Mouse (Mus musculus) midbrain, postnatal 0 days (tissue): Measurements from ENCODE around the gene Tsacc. TPM values are rescaled to one million over a fixed set of nuclear protein-coding genes. Genes with fewer than 3 reads are reported as not detected.
"Not testable (repeated sequence)": the region's sequence is repeated elsewhere in the genome, so short reads cannot be mapped to it uniquely, and the experiment has no call there.

Source experiments
- ATAC-seq: fragments of 200-750 bp; cut with Nextera tagmentation; 2 replicates; pipeline ENCODE4 v1.8.0; 2017; ENCODE audit warnings: moderate number of reproducible peaks, mild to moderate bottlenecking, moderate TSS enrichment, moderate library complexity; ENCODE audit not compliant: low FRiP score
- DNase-seq: peaks from one replicate; pipeline ENCODE4 v3.0.0-alpha.2; 2015; ENCODE audit warnings: low spot score
- H3K27ac ChIP-seq: fragments of 300-500 bp; sonication (generic); 2 replicates; pipeline ENCODE4 v1.5.1; 2014; ENCODE audit warnings: low read depth, mild to moderate bottlenecking, low read length, mixed read lengths
- H3K27me3 ChIP-seq: fragments of 300-500 bp; sonication (generic); 2 replicates; pipeline ENCODE4 v1.6.1; 2014; ENCODE audit warnings: low read length, control low read depth, mixed read lengths; ENCODE audit not compliant: insufficient read depth
- H3K36me3 ChIP-seq: fragments of 300-500 bp; sonication (generic); 2 replicates; pipeline ENCODE4 v1.6.1; 2014; ENCODE audit warnings: low read length, control low read depth, mixed read lengths; ENCODE audit not compliant: insufficient read depth
- H3K4me1 ChIP-seq: fragments of 300-500 bp; sonication (generic); 2 replicates; pipeline ENCODE4 v1.6.1; 2014; ENCODE audit warnings: mild to moderate bottlenecking, control low read depth, antibody characterized with exemption, low read length, mixed read lengths; ENCODE audit not compliant: insufficient read depth
- H3K4me2 ChIP-seq: fragments of 300-500 bp; sonication (generic); 2 replicates; pipeline ENCODE4 v1.6.1; 2014; ENCODE audit warnings: low read depth, mild to moderate bottlenecking, low read length, mixed read lengths; ENCODE audit not compliant: poor library complexity, severe bottlenecking
- H3K4me3 ChIP-seq: fragments of 300-500 bp; sonication (generic); 2 replicates; pipeline ENCODE4 v1.5.1; 2014; ENCODE audit warnings: low read depth, mild to moderate bottlenecking, low read length, moderate library complexity
- H3K9ac ChIP-seq: fragments of 300-500 bp; sonication (generic); replicated peaks from 2 replicates; pipeline ENCODE4 v1.6.1; 2014; ENCODE audit warnings: mild to moderate bottlenecking, low read length, moderate library complexity, mixed read lengths; ENCODE audit not compliant: poor library complexity, severe bottlenecking
- H3K9me3 ChIP-seq: fragments of 300-500 bp; sonication (generic); 2 replicates; pipeline ENCODE4 v1.6.1; 2016; ENCODE audit warnings: low read length, control low read depth
- CTCF ChIP-seq: IDR thresholded peaks from 2 replicates; pipeline ENCODE4 v1.5.1; 2016; ENCODE audit warnings: antibody characterized with exemption, mild to moderate bottlenecking
- WGBS: fragments of 180-500 bp; shearing (Covaris S2); extraction: QIAGEN DNeasy Blood & Tissue Kit; methylation state at CpG from one replicate; pipeline ENCODE4 v1.1.7; 2014; 5-methylcytosine and 5-hydroxymethylcytosine counted together
- polyA plus RNA-seq: library from polyadenylated mRNA; unstranded; fragments of >200 nt; fragmentation: Nextera tagmentation; extraction: Ambion mirVana; gene quantifications from 2 replicates; pipeline ENCODE4 v1.2.1, GENCODE M21; 2015
- total RNA-seq: library from RNA; depleted of rRNA; stranded (reverse); fragments of >200 nt; gene quantifications from 2 replicates; pipeline ENCODE4 v1.2.3, GENCODE M21; 2014

Tsacc gene
- total and polyA plus RNA-seq, 2 experiments from 2014 or later: 6.2 to 7.9 TPM

DNA sequence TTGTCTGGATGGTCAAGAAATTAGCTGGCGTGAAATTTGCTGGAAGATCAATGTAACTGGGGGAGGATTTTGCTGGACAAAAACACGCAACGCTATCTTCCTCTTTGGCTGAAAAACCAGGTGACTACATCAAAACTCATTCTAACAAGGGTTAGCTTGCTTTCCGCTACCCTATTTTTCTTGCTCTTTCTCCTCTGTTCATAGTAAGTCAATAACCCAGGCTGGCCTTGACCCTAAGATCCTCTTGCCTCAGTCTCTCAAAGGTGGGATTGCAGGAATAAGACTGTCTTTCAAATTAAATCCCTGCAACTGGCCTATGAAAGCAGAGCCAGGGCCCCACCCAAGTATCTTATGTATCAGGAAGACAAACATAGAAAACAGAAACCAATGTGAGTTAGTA, 9.7 kb downstream of the Tsacc start, which contains the start of gene Gm38392:
Gene Gm38392 (minus strand): TSS at position 101 of the 400 bp plus-strand sequence.
- Histone ChIP-seq H3K4me3 (no peak within 1 kb of the TSS), H3K4me2 (no peak within 1 kb of the TSS), H3K27me3 (no peaks in the 10 kb centered on the region), H3K9me3 (no peaks in the 10 kb centered on the region), H3K9ac (no peak within 1 kb of the TSS), H3K36me3 (no peaks in the 10 kb centered on the region), H3K27ac (no peak within 1 kb of the TSS), H3K4me1 (no peaks in the 10 kb centered on the region)
- no peak for TF ChIP-seq CTCF
- ATAC-seq (no peak), DNase-seq (no peak)
- WGBS: 96% methylated on average over 4 of the region's 4 CpGs

- not testable (repeated sequence) for H3K9ac ChIP-seq, H3K27ac ChIP-seq, H3K4me1 ChIP-seq, H3K4me2 ChIP-seq, ATAC-seq, H3K36me3 ChIP-seq, H3K4me3 ChIP-seq, DNase-seq, H3K27me3 ChIP-seq, H3K9me3 ChIP-seq
- no CpG with 5 or more reads among the region's 2 CpGs for WGBS
These were observed 11.3 kb downstream of the Tsacc start for GRCm38 (mm10) chr3:88285565-88285895.

DNA sequence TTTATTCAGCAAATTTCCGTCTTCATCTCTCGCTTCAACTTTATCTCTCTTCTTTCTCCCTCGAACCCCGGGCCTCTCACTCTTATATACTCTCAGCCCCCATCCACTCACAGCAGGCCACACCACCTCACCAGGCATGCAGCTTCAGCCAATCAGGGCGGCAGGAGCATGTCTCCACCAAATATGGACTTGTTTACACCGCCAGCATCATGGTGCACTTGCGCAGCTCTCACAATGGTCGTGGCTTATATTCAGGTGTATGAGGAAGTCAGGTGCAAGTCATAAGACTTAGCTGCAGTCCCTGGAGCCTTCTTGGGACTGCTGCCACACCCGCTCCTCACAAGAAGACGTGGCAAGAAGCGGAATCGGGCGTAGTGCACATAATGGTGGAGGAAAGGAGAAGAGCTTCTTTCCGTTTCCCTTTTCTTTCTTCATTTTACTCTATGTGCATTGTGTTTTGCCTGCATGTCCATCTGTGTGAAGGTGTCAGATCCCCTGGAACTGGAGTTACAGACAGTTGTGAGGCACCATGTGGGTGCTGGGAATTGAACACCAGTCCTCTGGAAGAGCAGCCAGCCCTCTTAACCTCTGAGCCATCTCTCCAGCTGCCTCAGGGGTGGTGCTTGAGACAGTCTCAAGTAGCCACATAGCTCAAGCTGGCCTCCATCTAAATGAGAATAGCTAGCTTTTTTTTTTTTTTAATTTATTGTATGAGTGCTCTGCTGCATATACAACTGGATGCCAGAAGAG, 11.8 kb downstream of the Tsacc start:
- ATAC-seq, H3K9ac ChIP-seq, H3K4me3 ChIP-seq, H3K4me2 ChIP-seq, DNase-seq, H3K36me3 ChIP-seq, H3K4me1 ChIP-seq, H3K27ac ChIP-seq, H3K9me3 ChIP-seq, H3K27me3 ChIP-seq: not testable (repeated sequence)
- WGBS: 95% methylated on average over 14 of the region's 14 CpGs

- H3K36me3 ChIP-seq, H3K4me2 ChIP-seq, H3K27me3 ChIP-seq, H3K9ac ChIP-seq, H3K4me3 ChIP-seq, H3K9me3 ChIP-seq, H3K27ac ChIP-seq, ATAC-seq, H3K4me1 ChIP-seq, DNase-seq: not testable (repeated sequence)
- WGBS: 55% methylated on average over 11 of the region's 11 CpGs
These were observed 15.5 kb downstream of the Tsacc start for GRCm38 (mm10) chr3:88281141-88281916.

- Histone ChIP-seq H3K27ac (no peak overlapping the region), H3K4me3 (no peak overlapping the region), H3K9me3 (no peaks in the 10 kb centered on the region), H3K9ac (no peak overlapping the region), H3K36me3 (no peaks in the 10 kb centered on the region), H3K4me1 (no peaks in the 10 kb centered on the region), H3K4me2 (no peak overlapping the region), H3K27me3 (no peaks in the 10 kb centered on the region)
- WGBS: 87% methylated on average over 2 of the region's 2 CpGs
- TF ChIP-seq CTCF: no peak
- ATAC-seq (no peak), DNase-seq (no peak)
These were observed 16.8 kb downstream of the Tsacc start for GRCm38 (mm10) chr3:88280035-88280434.

DNA sequence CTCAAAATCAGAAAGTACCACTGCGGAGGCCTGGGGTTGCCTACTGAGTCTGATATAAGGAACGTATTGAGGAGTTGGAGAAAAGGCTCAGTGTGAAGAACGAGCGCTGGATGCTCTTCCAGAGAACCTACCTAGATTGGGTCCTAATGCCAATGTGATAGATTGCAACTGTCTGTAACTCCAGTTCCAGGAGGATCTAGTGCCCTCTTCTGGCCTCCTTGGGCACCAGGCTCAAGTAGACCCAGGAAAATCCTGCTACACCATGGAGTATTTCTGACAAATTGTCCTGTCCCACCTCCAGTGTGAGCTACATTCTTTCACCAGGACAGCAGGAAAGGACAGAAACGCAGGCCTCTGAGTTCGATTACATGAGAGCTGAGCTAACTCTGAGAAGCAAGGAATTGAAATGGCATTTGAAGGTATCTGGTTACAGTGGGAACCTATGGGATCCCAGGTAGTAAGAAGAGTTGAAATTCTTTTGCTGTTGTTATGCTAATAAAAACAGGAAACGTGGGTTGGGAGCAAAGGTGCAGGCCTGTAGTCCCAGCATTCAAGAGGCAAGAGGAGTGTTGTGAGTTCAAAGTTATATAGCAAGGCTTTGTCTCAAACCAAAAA, 20.2 kb downstream of the Tsacc start:
- TF ChIP-seq CTCF: peak; percentile 63
- WGBS: 49% methylated on average over 7 of the region's 7 CpGs
- H3K9ac ChIP-seq: no peak overlapping the region
- H3K4me3 ChIP-seq: no peak overlapping the region
- DNase-seq: peak; percentile 38
- no peak for ATAC-seq
- no peak overlapping the region for H3K27ac ChIP-seq
- no peak overlapping the region for H3K4me2 ChIP-seq
- H3K4me1 ChIP-seq: no peaks in the 10 kb centered on the region
- no peaks in the 10 kb centered on the region for H3K36me3 ChIP-seq
- H3K27me3 ChIP-seq: no peaks in the 10 kb centered on the region
- H3K9me3 ChIP-seq: no peaks in the 10 kb centered on the region
